Mouse (Mus musculus): ENCODE results near the gene Sp8. TPM values are rescaled to one million over a fixed set of nuclear protein-coding genes. Genes with fewer than 3 reads are reported as not detected.

Sp8 gene
- polyA plus RNA-seq (2011; ENCODE audit: insufficient read length, low read depth, missing spikeins) = not detected in 2 replicates

GRCm38 (mm10) chr12:118846221-118846620, at the start of gene Sp8:
TSS of gene Sp8 (plus strand) at chr12:118846329.
- TF ChIP-seq POLR2A (IDR thresholded peaks at IDR 0.05; ENCODE audit: low read depth, low read length) (no peak), CTCF (IDR thresholded peaks at IDR 0.05; ENCODE audit: borderline replicate concordance, insufficient read depth, low read length) (no peak)
- peak within 1 kb of the TSS; percentile 41 for H3K4me3 ChIP-seq (ENCODE audit: insufficient read depth, low read length)
- no peak within 1 kb of the TSS for H3K27ac ChIP-seq (ENCODE audit: insufficient read depth, low read length)
- no peaks in the 10 kb centered on the region for H3K4me1 ChIP-seq (ENCODE audit: control insufficient read depth, insufficient read depth, low read length)

GRCm38 (mm10) chr12:118811328-118811961, 34.7 kb upstream of the Sp8 start:
- Histone ChIP-seq H3K4me3 (ENCODE audit: insufficient read depth, low read length) (no peak overlapping the region), H3K27ac (ENCODE audit: insufficient read depth, low read length) (no peak overlapping the region), H3K4me1 (ENCODE audit: control insufficient read depth, insufficient read depth, low read length) (peaks cover 8% of the 10 kb centered on the region)
- TF ChIP-seq CTCF (IDR thresholded peaks at IDR 0.05; ENCODE audit: borderline replicate concordance, insufficient read depth, low read length) (no peak), POLR2A (IDR thresholded peaks at IDR 0.05; ENCODE audit: low read depth, low read length) (no peak)

DNA sequence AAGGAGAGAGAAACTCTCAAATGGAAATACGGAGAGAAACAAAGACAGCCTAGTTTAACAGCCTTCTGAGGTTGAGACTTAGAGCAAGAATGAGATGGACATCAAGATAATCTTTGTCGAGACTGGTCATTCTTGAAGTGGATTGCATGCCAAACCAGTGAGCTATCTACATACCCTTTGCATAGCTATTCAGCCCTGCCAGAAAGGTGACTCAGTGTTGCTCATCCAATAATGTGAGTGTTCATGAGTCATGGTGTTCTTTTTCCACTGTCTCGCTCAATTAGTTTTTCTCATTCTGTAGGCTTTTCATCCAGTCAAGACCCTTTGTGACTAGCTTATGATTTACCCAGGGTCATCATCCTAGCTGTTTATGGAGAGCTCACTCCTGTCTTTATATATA, 31.6 kb upstream of the Sp8 start:
- Histone ChIP-seq H3K4me1 (ENCODE audit: control insufficient read depth, insufficient read depth, low read length) (peaks cover 6% of the 10 kb centered on the region), H3K27ac (ENCODE audit: insufficient read depth, low read length) (peak overlapping the region; percentile 35; the same call in 1 of the 2 replicates), H3K4me3 (ENCODE audit: insufficient read depth, low read length) (no peak overlapping the region)
- TF ChIP-seq CTCF (IDR thresholded peaks at IDR 0.05; ENCODE audit: borderline replicate concordance, insufficient read depth, low read length) (no peak), POLR2A (IDR thresholded peaks at IDR 0.05; ENCODE audit: low read depth, low read length) (no peak)

DNA sequence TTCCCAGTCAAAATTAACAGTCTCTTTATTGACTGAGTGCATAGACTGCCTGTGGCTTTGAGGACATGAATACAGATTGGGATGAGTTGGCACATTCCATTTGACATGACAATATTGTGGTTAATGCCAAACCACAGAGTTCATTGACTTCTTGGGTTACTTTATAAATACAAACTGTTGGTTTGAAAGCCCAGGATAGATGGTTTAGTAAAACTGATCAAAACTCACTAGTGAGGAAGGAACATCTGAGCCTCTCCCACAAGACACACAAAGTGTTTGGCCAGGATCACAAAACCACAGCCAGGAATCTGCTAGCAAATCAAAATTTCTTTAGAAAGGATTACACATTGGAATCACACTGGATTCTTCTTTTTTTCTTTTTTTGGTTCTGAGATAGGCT, 30.0 kb upstream of the Sp8 start:
- H3K27ac ChIP-seq (ENCODE audit: insufficient read depth, low read length) = no peak overlapping the region
- no peak overlapping the region for H3K4me3 ChIP-seq (ENCODE audit: insufficient read depth, low read length)
- TF ChIP-seq CTCF (IDR thresholded peaks at IDR 0.05; ENCODE audit: borderline replicate concordance, insufficient read depth, low read length) (no peak), POLR2A (IDR thresholded peaks at IDR 0.05; ENCODE audit: low read depth, low read length) (no peak)

DNA sequence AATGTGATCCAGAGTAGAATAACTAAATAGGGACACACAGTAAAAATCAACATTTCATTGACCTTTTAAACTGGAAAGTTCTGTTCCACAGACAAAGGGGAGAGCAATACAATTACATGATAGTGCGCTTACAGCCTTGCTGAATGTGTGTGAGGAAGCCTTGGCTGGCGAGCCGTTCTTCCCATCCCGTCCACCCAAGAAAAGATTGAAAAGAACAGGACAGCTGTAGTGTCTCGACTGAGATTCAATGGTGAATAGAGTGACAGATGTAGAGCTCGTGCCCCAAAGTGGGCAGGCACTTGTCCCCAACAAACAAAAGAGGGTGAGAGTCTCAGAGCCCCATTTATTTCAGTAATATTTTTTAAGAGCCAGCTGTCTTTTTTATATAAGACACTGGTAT, 16.2 kb upstream of the Sp8 start:
- TF ChIP-seq CTCF (IDR thresholded peaks at IDR 0.05; ENCODE audit: borderline replicate concordance, insufficient read depth, low read length) = no peak
- TF ChIP-seq POLR2A (IDR thresholded peaks at IDR 0.05; ENCODE audit: low read depth, low read length) = no peak
- no peak overlapping the region for H3K4me3 ChIP-seq (ENCODE audit: insufficient read depth, low read length)

More for the DNA sequence above, 30.0 kb upstream of the Sp8 start:
- peaks cover 6% of the 10 kb centered on the region for H3K4me1 ChIP-seq (ENCODE audit: control insufficient read depth, insufficient read depth, low read length)

GRCm38 (mm10) chr12:118836411-118837341, 9.5 kb upstream of the Sp8 start:
- Histone ChIP-seq H3K27ac (ENCODE audit: insufficient read depth, low read length) (no peak overlapping the region), H3K4me1 (ENCODE audit: control insufficient read depth, insufficient read depth, low read length) (peaks cover 4% of the 10 kb centered on the region; the same call in 1 of the 2 replicates), H3K4me3 (ENCODE audit: insufficient read depth, low read length) (peak overlapping the region; percentile 61)
- TF ChIP-seq POLR2A (IDR thresholded peaks at IDR 0.05; ENCODE audit: low read depth, low read length) (no peak), CTCF (IDR thresholded peaks at IDR 0.05; ENCODE audit: borderline replicate concordance, insufficient read depth, low read length) (no peak)

More for the DNA sequence above, 16.2 kb upstream of the Sp8 start:
- Histone ChIP-seq H3K4me1 (ENCODE audit: control insufficient read depth, insufficient read depth, low read length) (no peaks in the 10 kb centered on the region), H3K27ac (ENCODE audit: insufficient read depth, low read length) (no peak overlapping the region)

GRCm38 (mm10) chr12:118837361-118837760, 8.8 kb upstream of the Sp8 start:
- H3K4me3 ChIP-seq (ENCODE audit: insufficient read depth, low read length) = peak overlapping the region; percentile 61
- TF ChIP-seq POLR2A (IDR thresholded peaks at IDR 0.05; ENCODE audit: low read depth, low read length) (no peak), CTCF (IDR thresholded peaks at IDR 0.05; ENCODE audit: borderline replicate concordance, insufficient read depth, low read length) (no peak)

GRCm38 (mm10) chr12:118838260-118838659, 7.9 kb upstream of the Sp8 start:
- Histone ChIP-seq H3K27ac (ENCODE audit: insufficient read depth, low read length) (no peak overlapping the region), H3K4me1 (ENCODE audit: control insufficient read depth, insufficient read depth, low read length) (peaks cover 4% of the 10 kb centered on the region; the same call in 1 of the 2 replicates), H3K4me3 (ENCODE audit: insufficient read depth, low read length) (no peak overlapping the region)
- no peak for TF ChIP-seq POLR2A (IDR thresholded peaks at IDR 0.05; ENCODE audit: low read depth, low read length)
- TF ChIP-seq CTCF (IDR thresholded peaks at IDR 0.05; ENCODE audit: borderline replicate concordance, insufficient read depth, low read length) = no peak

More at GRCm38 (mm10) chr12:118837361-118837760, 8.8 kb upstream of the Sp8 start:
- Histone ChIP-seq H3K27ac (ENCODE audit: insufficient read depth, low read length) (no peak overlapping the region), H3K4me1 (ENCODE audit: control insufficient read depth, insufficient read depth, low read length) (peaks cover 4% of the 10 kb centered on the region; the same call in 1 of the 2 replicates)

- Histone ChIP-seq H3K27ac (ENCODE audit: insufficient read depth, low read length) (no peak overlapping the region), H3K4me3 (ENCODE audit: insufficient read depth, low read length) (no peak overlapping the region), H3K4me1 (ENCODE audit: control insufficient read depth, insufficient read depth, low read length) (peaks cover 4% of the 10 kb centered on the region; the same call in 1 of the 2 replicates)
- no peak for TF ChIP-seq POLR2A (IDR thresholded peaks at IDR 0.05; ENCODE audit: low read depth, low read length)
- TF ChIP-seq CTCF (IDR thresholded peaks at IDR 0.05; ENCODE audit: borderline replicate concordance, insufficient read depth, low read length) = no peak
Measured at GRCm38 (mm10) chr12:118839398-118839797, 6.7 kb upstream of the Sp8 start.
